Mouse (Mus musculus) neural tube, embryonic 11.5 days (tissue): ENCODE measurements around the gene Acyp1. TPM values are rescaled to one million over a fixed set of nuclear protein-coding genes. Genes with fewer than 3 reads are reported as not detected.
A peak's percentile ranks its signal among the peaks of the same experiment; 100 is the strongest.

Experiments
- ATAC-seq: fragments of 200-750 bp; cut with Nextera tagmentation; 2 replicates; pipeline ENCODE4 v1.8.0; 2017; ENCODE audit warnings: moderate number of reproducible peaks, mild to moderate bottlenecking, moderate TSS enrichment, moderate library complexity; ENCODE audit not compliant: insufficient read depth, low FRiP score, low TSS enrichment
- DNase-seq: peaks from one replicate; pipeline ENCODE4 v3.0.0-alpha.2; 2015; ENCODE audit warnings: low spot score
- H3K27ac ChIP-seq: fragments of 300-500 bp; sonication (generic); 2 replicates; pipeline ENCODE4 v1.5.1; 2014; ENCODE audit warnings: low read depth, mild to moderate bottlenecking, low read length
- H3K27me3 ChIP-seq: fragments of 300-500 bp; sonication (generic); 2 replicates; pipeline ENCODE4 v1.6.1; 2014; ENCODE audit warnings: mild to moderate bottlenecking, low read length, mixed read lengths; ENCODE audit not compliant: control insufficient read depth, insufficient read depth
- H3K36me3 ChIP-seq: fragments of 300-500 bp; sonication (generic); 2 replicates; pipeline ENCODE4 v1.6.1; 2014; ENCODE audit warnings: mild to moderate bottlenecking, low read length, moderate library complexity, mixed read lengths; ENCODE audit not compliant: control insufficient read depth, insufficient read depth
- H3K4me1 ChIP-seq: fragments of 300-500 bp; sonication (generic); 2 replicates; pipeline ENCODE4 v1.6.1; 2014; ENCODE audit warnings: low read length, mixed read lengths; ENCODE audit not compliant: control insufficient read depth, insufficient read depth
- H3K4me2 ChIP-seq: fragments of 300-500 bp; sonication (generic); 2 replicates; pipeline ENCODE4 v1.6.1; 2014; ENCODE audit warnings: low read depth, mild to moderate bottlenecking, moderate library complexity
- H3K4me3 ChIP-seq: fragments of 300-500 bp; sonication (generic); 2 replicates; pipeline ENCODE4 v1.5.1; 2014; ENCODE audit warnings: low read depth, low read length
- H3K9ac ChIP-seq: fragments of 300-500 bp; sonication (generic); 2 replicates; pipeline ENCODE4 v1.6.1; 2014; ENCODE audit warnings: mild to moderate bottlenecking, low read length
- H3K9me3 ChIP-seq: fragments of 300-500 bp; sonication (generic); 2 replicates; pipeline ENCODE4 v1.6.1; 2016; ENCODE audit warnings: low read length; ENCODE audit not compliant: control insufficient read depth
- WGBS: fragments of 180-500 bp; shearing (Covaris S2); extraction: QIAGEN DNeasy Blood & Tissue Kit; methylation state at CpG from one replicate; pipeline ENCODE4 v1.1.7; 2014; 5-methylcytosine and 5-hydroxymethylcytosine counted together
- polyA plus RNA-seq: library from polyadenylated mRNA; unstranded; fragments of >200 nt; fragmentation: Nextera tagmentation; extraction: Ambion mirVana; gene quantifications from 2 replicates; pipeline ENCODE4 v1.2.1, GENCODE M21; 2014

The Acyp1 gene
- polyA plus RNA-seq, 1 experiment from 2014 or later = 57.1 TPM

- peak overlapping the region; percentile 29; the same call in 1 of the 2 replicates for H3K27ac ChIP-seq
- no peaks in the 10 kb centered on the region for H3K9me3 ChIP-seq
- no peak overlapping the region for H3K4me2 ChIP-seq
- H3K4me3 ChIP-seq = no peak overlapping the region
- WGBS = 29% methylated on average over 11 of the region's 11 CpGs
- H3K9ac ChIP-seq = no peak overlapping the region
- H3K4me1 ChIP-seq = peaks cover 4% of the 10 kb centered on the region; the same call in 1 of the 2 replicates
- no peak for DNase-seq
- H3K27me3 ChIP-seq = no peaks in the 10 kb centered on the region
- no peak for ATAC-seq
- H3K36me3 ChIP-seq = peaks cover 9% of the 10 kb centered on the region
Observed at GRCm38 (mm10) chr12:85298127-85298834, 10.0 kb upstream of the Acyp1 start.

GRCm38 (mm10) chr12:85297345-85297997 lies 9.2 kb upstream of the Acyp1 start:
- no peak overlapping the region for H3K4me3 ChIP-seq
- ATAC-seq (no peak), DNase-seq (no peak)
- H3K9ac ChIP-seq = no peak overlapping the region
- peaks cover 9% of the 10 kb centered on the region for H3K36me3 ChIP-seq
- H3K27ac ChIP-seq = peak overlapping the region; percentile 29; the same call in 1 of the 2 replicates
- H3K4me1 ChIP-seq = peaks cover 4% of the 10 kb centered on the region; the same call in 1 of the 2 replicates
- H3K9me3 ChIP-seq = no peaks in the 10 kb centered on the region
- WGBS = 72% methylated on average over 10 of the region's 10 CpGs
- no peak overlapping the region for H3K4me2 ChIP-seq
- H3K27me3 ChIP-seq = no peaks in the 10 kb centered on the region

- no peak for DNase-seq
- H3K9me3 ChIP-seq = no peaks in the 10 kb centered on the region
Observed at GRCm38 (mm10) chr12:85296915-85297314, 8.7 kb upstream of the Acyp1 start.

GRCm38 (mm10) chr12:85295506-85295905 lies 7.3 kb upstream of the Acyp1 start:
- WGBS = 93% methylated on average over 2 of the region's 2 CpGs
- H3K4me1 ChIP-seq = peaks cover 4% of the 10 kb centered on the region; the same call in 1 of the 2 replicates
- no peak overlapping the region for H3K9ac ChIP-seq
- no peak overlapping the region for H3K4me2 ChIP-seq
- no peak overlapping the region for H3K4me3 ChIP-seq
- ATAC-seq (no peak), DNase-seq (no peak)
- H3K27me3 ChIP-seq = no peaks in the 10 kb centered on the region
- no peaks in the 10 kb centered on the region; the same call in 1 of the 2 replicates for H3K36me3 ChIP-seq
- H3K9me3 ChIP-seq = no peaks in the 10 kb centered on the region
- no peak overlapping the region for H3K27ac ChIP-seq

More at GRCm38 (mm10) chr12:85296915-85297314, 8.7 kb upstream of the Acyp1 start:
- 69% methylated on average over 5 of the region's 5 CpGs for WGBS
- Histone ChIP-seq H3K4me2 (no peak overlapping the region), H3K27me3 (no peaks in the 10 kb centered on the region), H3K27ac (no peak overlapping the region), H3K36me3 (peaks cover 7% of the 10 kb centered on the region), H3K4me3 (no peak overlapping the region), H3K4me1 (peaks cover 4% of the 10 kb centered on the region; the same call in 1 of the 2 replicates), H3K9ac (no peak overlapping the region)
- ATAC-seq = no peak

- Histone ChIP-seq H3K4me3 (no peak overlapping the region), H3K36me3 (no peaks in the 10 kb centered on the region), H3K9me3 (no peaks in the 10 kb centered on the region), H3K9ac (no peak overlapping the region), H3K27me3 (no peaks in the 10 kb centered on the region), H3K4me2 (no peak overlapping the region), H3K27ac (no peak overlapping the region), H3K4me1 (no peaks in the 10 kb centered on the region)
- DNase-seq = no peak
- ATAC-seq = no peak
Observed at GRCm38 (mm10) chr12:85292906-85293305, 4.7 kb upstream of the Acyp1 start.

GRCm38 (mm10) chr12:85292288-85292687 lies 4.0 kb upstream of the Acyp1 start:
- Histone ChIP-seq H3K27ac (no peak overlapping the region), H3K9me3 (no peaks in the 10 kb centered on the region), H3K4me2 (no peak overlapping the region), H3K9ac (no peak overlapping the region), H3K36me3 (no peaks in the 10 kb centered on the region), H3K4me3 (no peak overlapping the region), H3K27me3 (no peaks in the 10 kb centered on the region), H3K4me1 (no peaks in the 10 kb centered on the region)
- 86% methylated on average over 6 of the region's 6 CpGs for WGBS
- DNase-seq (no peak), ATAC-seq (no peak)

GRCm38 (mm10) chr12:85291541-85291940 lies 3.3 kb upstream of the Acyp1 start:
- no peak for ATAC-seq
- no peaks in the 10 kb centered on the region for H3K9me3 ChIP-seq

GRCm38 (mm10) chr12:85290633-85291032 lies 2.4 kb upstream of the Acyp1 start:
- Histone ChIP-seq H3K27ac (no peak overlapping the region), H3K9me3 (no peaks in the 10 kb centered on the region), H3K9ac (no peak overlapping the region), H3K4me2 (no peak overlapping the region), H3K4me1 (no peaks in the 10 kb centered on the region), H3K4me3 (no peak overlapping the region), H3K36me3 (no peaks in the 10 kb centered on the region), H3K27me3 (no peaks in the 10 kb centered on the region)
- DNase-seq (no peak), ATAC-seq (no peak)
- 82% methylated on average over 10 of the region's 10 CpGs for WGBS

More at GRCm38 (mm10) chr12:85291541-85291940, 3.3 kb upstream of the Acyp1 start:
- Histone ChIP-seq H3K4me3 (no peak overlapping the region), H3K4me1 (no peaks in the 10 kb centered on the region), H3K36me3 (no peaks in the 10 kb centered on the region), H3K27ac (no peak overlapping the region), H3K9ac (no peak overlapping the region), H3K4me2 (no peak overlapping the region), H3K27me3 (no peaks in the 10 kb centered on the region)
- DNase-seq = no peak
